Mouse (Mus musculus) spleen, adult 2 months (tissue): ENCODE results near the gene Fam189a1. TPM values are rescaled to one million over a fixed set of nuclear protein-coding genes. Genes with fewer than 3 reads are reported as not detected.

Source experiments
- DNase-seq, 2 experiments: peaks; one replicate each; pipeline versions ENCODE4 v3.0.0 to v3.0.0-alpha.2; 2012 to 2021; ENCODE audit warnings: low spot score in 2 of 2, low read depth in 1 of 2
- H3K27ac ChIP-seq: fragments of 200-500 bp; 2 replicates; pipeline ENCODE4 v1.5.1; 2012; ENCODE audit warnings: low read length, inconsistent platforms; ENCODE audit not compliant: insufficient read depth
- H3K27me3 ChIP-seq: fragments of 200-500 bp; 2 replicates; pipeline ENCODE4 v1.6.1; 2012; ENCODE audit warnings: mild to moderate bottlenecking, moderate library complexity, low read length, inconsistent platforms; ENCODE audit not compliant: control insufficient read depth, insufficient read depth
- H3K36me3 ChIP-seq: fragments of 200-500 bp; 2 replicates; pipeline ENCODE4 v1.6.1; 2012; ENCODE audit warnings: mild to moderate bottlenecking, low read length, inconsistent platforms; ENCODE audit not compliant: control insufficient read depth, insufficient read depth
- H3K4me1 ChIP-seq: fragments of 200-500 bp; 2 replicates; pipeline ENCODE4 v1.6.1; 2011; ENCODE audit warnings: inconsistent platforms; ENCODE audit not compliant: control insufficient read depth, insufficient read depth, insufficient read length
- H3K4me3 ChIP-seq: fragments of 200-500 bp; 2 replicates; pipeline ENCODE4 v1.5.1; 2011; ENCODE audit warnings: mild to moderate bottlenecking, inconsistent platforms; ENCODE audit not compliant: insufficient read depth, insufficient read length; ENCODE audit errors: extremely low read depth
- CTCF ChIP-seq: fragments of 200-500 bp; IDR thresholded peaks from 2 replicates; pipeline ENCODE4 v1.5.1; 2011; ENCODE audit warnings: mild to moderate bottlenecking, inconsistent platforms; ENCODE audit not compliant: insufficient read depth, insufficient read length, insufficient replicate concordance; ENCODE audit errors: extremely low read depth
- POLR2A ChIP-seq: fragments of 200-500 bp; IDR thresholded peaks from 2 replicates; pipeline ENCODE4 v1.6.1; 2011; ENCODE audit warnings: low read depth, low read length, inconsistent platforms
- WGBS: fragments of 180-500 bp; shearing (Covaris S2); methylation state at CpG from one replicate; pipeline ENCODE4 v1.1.7; 2018; 5-methylcytosine and 5-hydroxymethylcytosine counted together
- polyA plus RNA-seq: library from polyadenylated mRNA; depleted of rRNA; stranded (reverse); fragments of >200 nt; gene quantifications from 2 replicates; pipeline ENCODE4 v1.2.3, GENCODE M21; 2012

Fam189a1 gene
- polyA plus RNA-seq, 1 experiment, result 0.04 TPM

DNA sequence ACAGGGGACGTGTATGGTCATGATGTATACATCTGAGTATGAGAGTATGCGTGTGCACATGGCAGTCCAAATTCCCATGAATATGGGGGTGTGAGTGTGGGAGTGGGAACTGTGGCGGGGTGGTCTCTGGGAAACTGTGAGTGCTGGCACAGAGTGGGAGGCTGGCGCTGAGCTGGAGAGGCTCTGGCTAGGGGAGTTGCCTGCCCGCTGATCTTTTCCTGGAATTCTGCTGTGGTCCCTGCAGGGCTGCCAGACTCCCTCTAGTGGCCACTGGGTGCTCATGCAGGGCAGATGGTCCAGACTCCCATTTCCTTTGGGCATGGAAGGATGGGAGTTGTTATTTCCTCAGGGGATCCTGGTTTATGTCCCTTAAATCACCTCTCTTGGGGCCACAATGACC is 404.9 kb downstream of the Fam189a1 start:
- TF ChIP-seq POLR2A (no peak), CTCF (peak; percentile 60; the same call in 1 of the 2 replicates)
- no peak for DNase-seq
- Histone ChIP-seq H3K27ac (no peak overlapping the region), H3K36me3 (no peaks in the 10 kb centered on the region), H3K27me3 (no peaks in the 10 kb centered on the region), H3K4me1 (no peaks in the 10 kb centered on the region), H3K4me3 (no peak overlapping the region)
- 38% methylated on average over 5 of the region's 5 CpGs for WGBS

DNA sequence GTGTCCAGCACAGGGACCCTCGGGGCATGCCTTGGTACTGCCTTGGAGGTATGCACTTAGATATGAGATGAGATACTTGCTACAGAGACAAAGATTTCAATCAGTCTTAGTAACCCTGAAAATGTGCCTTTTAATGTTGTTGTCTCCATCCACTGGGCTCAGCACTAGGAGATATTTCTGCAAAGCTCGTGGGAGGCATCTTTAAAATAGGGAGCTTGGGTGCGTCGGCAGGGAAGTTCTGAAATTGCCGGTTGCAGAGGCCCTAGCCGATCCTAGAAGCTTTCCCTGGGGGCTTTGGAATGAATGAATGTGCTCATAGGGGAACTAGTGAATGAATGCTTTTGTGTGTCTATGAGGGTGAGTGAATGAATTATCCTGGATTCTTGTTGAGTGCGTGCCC is 412.8 kb downstream of the Fam189a1 start:
- no peaks in the 10 kb centered on the region for H3K36me3 ChIP-seq
- no peaks in the 10 kb centered on the region for H3K4me1 ChIP-seq
- TF ChIP-seq POLR2A (no peak), CTCF (no peak)
- no peak overlapping the region for H3K4me3 ChIP-seq
- no peaks in the 10 kb centered on the region for H3K27me3 ChIP-seq
- 88% methylated on average over 7 of the region's 7 CpGs for WGBS
- H3K27ac ChIP-seq, result no peak overlapping the region
- no peak for DNase-seq

- 35% methylated on average over 8 of the region's 8 CpGs for WGBS
- Histone ChIP-seq H3K36me3 (no peaks in the 10 kb centered on the region), H3K4me3 (no peak overlapping the region), H3K4me1 (no peaks in the 10 kb centered on the region), H3K27me3 (no peaks in the 10 kb centered on the region), H3K27ac (no peak overlapping the region)
- peak; percentile 3 to 37 for DNase-seq
- TF ChIP-seq CTCF, result peak; percentile 72; the same call in 1 of the 2 replicates
- no peak for TF ChIP-seq POLR2A
Observed at GRCm38 (mm10) chr7:64741333-64742307, 414.8 kb downstream of the Fam189a1 start.

DNA sequence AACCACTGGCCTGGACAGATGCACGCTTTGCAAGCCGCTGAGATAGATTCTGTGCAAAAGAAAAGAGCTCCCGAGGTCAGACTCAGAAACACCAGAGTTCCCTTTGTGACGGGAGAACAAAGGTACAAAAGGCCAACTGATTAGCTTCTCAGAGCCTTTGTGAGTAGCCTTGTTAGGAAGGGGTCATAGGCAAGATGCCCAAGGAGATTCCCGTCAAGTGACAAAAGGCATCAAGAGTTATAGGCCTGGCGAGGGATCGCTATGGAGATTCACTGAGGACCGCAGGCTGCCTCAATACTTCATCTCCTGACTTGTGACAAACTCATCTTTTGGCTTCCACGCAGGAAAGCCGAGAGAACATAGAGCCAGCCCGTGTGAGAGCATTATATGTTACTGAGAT is 417.2 kb downstream of the Fam189a1 start:
- TF ChIP-seq CTCF (no peak), POLR2A (no peak)
- H3K4me3 ChIP-seq, result no peak overlapping the region
- no peaks in the 10 kb centered on the region for H3K27me3 ChIP-seq
- WGBS, result 80% methylated on average over 11 of the region's 11 CpGs
- DNase-seq, result no peak
- H3K27ac ChIP-seq, result no peak overlapping the region
- H3K4me1 ChIP-seq, result no peaks in the 10 kb centered on the region
- H3K36me3 ChIP-seq, result no peaks in the 10 kb centered on the region

- Histone ChIP-seq H3K27me3 (no peaks in the 10 kb centered on the region), H3K27ac (no peak overlapping the region), H3K4me1 (no peaks in the 10 kb centered on the region), H3K4me3 (no peak overlapping the region), H3K36me3 (no peaks in the 10 kb centered on the region)
- 45% methylated on average over 7 of the region's 7 CpGs for WGBS
- TF ChIP-seq CTCF, result no peak
- no peak for TF ChIP-seq POLR2A
- no peak for DNase-seq
Observed at GRCm38 (mm10) chr7:64729785-64730184, 426.6 kb downstream of the Fam189a1 start.

DNA sequence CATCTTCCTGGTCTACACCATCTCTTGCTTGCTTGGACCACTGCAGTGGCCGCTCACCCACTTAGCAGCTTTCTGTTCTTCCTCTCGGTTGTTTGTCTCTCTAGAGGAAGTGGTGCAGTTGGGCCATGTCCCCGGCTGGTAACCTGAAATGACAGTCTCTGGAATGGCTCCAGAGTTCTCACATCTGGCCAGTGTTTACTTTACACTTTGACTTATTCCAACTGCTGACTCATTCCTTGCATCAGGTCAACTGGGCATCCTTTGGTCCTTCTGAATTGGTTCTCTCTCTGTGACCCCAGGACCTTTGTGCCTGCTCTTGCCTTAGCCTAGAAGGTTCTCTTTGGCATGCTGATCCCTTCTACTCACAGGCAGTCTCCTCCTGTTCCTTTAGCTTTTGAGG is 427.6 kb downstream of the Fam189a1 start:
- WGBS, result 28% methylated on average over 3 of the region's 3 CpGs
- Histone ChIP-seq H3K27ac (no peak overlapping the region), H3K27me3 (no peaks in the 10 kb centered on the region), H3K36me3 (no peaks in the 10 kb centered on the region), H3K4me3 (no peak overlapping the region), H3K4me1 (no peaks in the 10 kb centered on the region)
- no peak for DNase-seq
- TF ChIP-seq POLR2A (no peak), CTCF (no peak)

DNA sequence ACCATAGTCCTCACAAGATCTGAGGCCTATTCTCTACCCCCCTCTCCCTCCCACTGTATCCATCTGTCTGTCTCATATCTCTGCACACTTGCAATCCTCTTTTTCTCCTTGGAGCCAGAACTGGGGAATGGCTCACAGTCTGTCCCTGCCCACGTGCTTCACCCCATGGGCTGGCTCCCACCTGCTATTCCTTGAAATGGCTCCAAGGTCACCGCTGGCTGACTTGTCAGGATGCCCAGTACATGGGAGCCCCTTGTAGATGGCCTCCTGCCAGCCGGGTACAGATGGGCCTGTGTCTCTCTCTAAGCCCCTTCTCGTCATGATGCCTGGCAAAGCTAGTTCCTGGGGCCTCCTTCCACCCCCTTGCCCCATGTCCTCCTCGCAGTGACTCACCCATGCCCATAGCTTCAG is 428.2 kb downstream of the Fam189a1 start:
- Histone ChIP-seq H3K36me3 (no peaks in the 10 kb centered on the region), H3K27me3 (no peaks in the 10 kb centered on the region), H3K4me1 (no peaks in the 10 kb centered on the region), H3K4me3 (no peak overlapping the region), H3K27ac (no peak overlapping the region)
- DNase-seq, result no peak
- no peak for TF ChIP-seq POLR2A
- 75% methylated on average over 5 of the region's 5 CpGs for WGBS
